Mouse (Mus musculus) erythroblast, embryonic 14.5 days (primary cell): ENCODE data around the gene Lrrc20. TPM values are rescaled to one million over a fixed set of nuclear protein-coding genes. Genes with fewer than 3 reads are reported as not detected.
A peak's percentile ranks its signal among the peaks of the same experiment; 100 is the strongest.
"Not testable (repeated sequence)": the region's sequence is repeated elsewhere in the genome, so short reads cannot be mapped to it uniquely, and the experiment has no call there.

Experiments
- H3K27me3 ChIP-seq: 2 replicates; pipeline ENCODE4 v1.6.1; 2012; ENCODE audit warnings: inconsistent platforms; ENCODE audit not compliant: control insufficient read depth
- H3K36me3 ChIP-seq: 2 replicates; pipeline ENCODE4 v1.6.1; 2012; ENCODE audit warnings: mild to moderate bottlenecking, inconsistent platforms; ENCODE audit not compliant: control insufficient read depth
- H3K4me1 ChIP-seq: 2 replicates; pipeline ENCODE4 v1.6.1; 2012; ENCODE audit warnings: inconsistent platforms; ENCODE audit not compliant: control insufficient read depth
- H3K4me3 ChIP-seq: replicated peaks from 2 replicates; pipeline ENCODE3; 2012; ENCODE audit warnings: moderate library complexity, mild to moderate bottlenecking, inconsistent platforms
- H3K9me3 ChIP-seq: 2 replicates; pipeline ENCODE4 v1.6.1; 2012; ENCODE audit warnings: low read length, inconsistent platforms, mixed read lengths; ENCODE audit not compliant: control insufficient read depth
- GATA1 ChIP-seq: IDR thresholded peaks from 2 replicates; pipeline ENCODE4 v1.6.1; 2012; ENCODE audit warnings: low read length, inconsistent platforms, mixed read lengths
- TAL1 ChIP-seq: IDR thresholded peaks from 3 replicates; pipeline ENCODE4 v1.6.1; 2012; ENCODE audit warnings: low read length, inconsistent platforms, mixed read lengths
- polyA plus RNA-seq: library from polyadenylated mRNA; stranded (reverse); fragments of >175 nt; gene quantifications from 2 replicates; pipeline ENCODE4 v1.2.3, GENCODE M21; 2012

Lrrc20 gene
- polyA plus RNA-seq, 1 experiment: 2.4 TPM

GRCm38 (mm10) chr10:61447581-61448353, 27.8 kb upstream of the Lrrc20 start:
- Histone ChIP-seq H3K4me1 (peaks cover 78% of the 10 kb centered on the region), H3K4me3 (no peak overlapping the region), H3K9me3 (no peaks in the 10 kb centered on the region), H3K27me3 (no peaks in the 10 kb centered on the region), H3K36me3 (peaks cover 78% of the 10 kb centered on the region)
- no peak for TF ChIP-seq GATA1

GRCm38 (mm10) chr10:61448834-61449233, 26.8 kb upstream of the Lrrc20 start:
- H3K27me3 ChIP-seq: no peaks in the 10 kb centered on the region
- no peak for TF ChIP-seq TAL1
- peak overlapping the region; percentile 26 for H3K4me3 ChIP-seq
- H3K4me1 ChIP-seq: peaks cover 74% of the 10 kb centered on the region
- H3K36me3 ChIP-seq: peaks cover 67% of the 10 kb centered on the region
- H3K9me3 ChIP-seq: no peaks in the 10 kb centered on the region

- Histone ChIP-seq H3K9me3 (no peaks in the 10 kb centered on the region), H3K27me3 (no peaks in the 10 kb centered on the region), H3K36me3 (peaks cover 43% of the 10 kb centered on the region), H3K4me1 (peaks cover 62% of the 10 kb centered on the region), H3K4me3 (peak overlapping the region; percentile 100)
- TF ChIP-seq TAL1: no peak
- TF ChIP-seq GATA1: no peak
Measured at GRCm38 (mm10) chr10:61451463-61451930, 24.1 kb upstream of the Lrrc20 start.

GRCm38 (mm10) chr10:61451931-61452617, 23.5 kb upstream of the Lrrc20 start:
- Histone ChIP-seq H3K4me3 (peak overlapping the region; percentile 100), H3K4me1 (peaks cover 57% of the 10 kb centered on the region), H3K36me3 (peaks cover 38% of the 10 kb centered on the region), H3K27me3 (no peaks in the 10 kb centered on the region; the same call in 1 of the 2 replicates), H3K9me3 (no peaks in the 10 kb centered on the region)
- no peak for TF ChIP-seq TAL1
- no peak for TF ChIP-seq GATA1

GRCm38 (mm10) chr10:61452645-61453044, 23.0 kb upstream of the Lrrc20 start, which contains the start of gene Eif4ebp2:
Gene Eif4ebp2, minus strand, starts transcription at chr10:61452661.
- Histone ChIP-seq H3K9me3 (no peaks in the 10 kb centered on the region), H3K27me3 (no peaks in the 10 kb centered on the region; the same call in 1 of the 2 replicates), H3K4me1 (peaks cover 51% of the 10 kb centered on the region), H3K36me3 (peaks cover 32% of the 10 kb centered on the region), H3K4me3 (peak within 1 kb of the TSS; percentile 100)
- TF ChIP-seq TAL1: no peak

GRCm38 (mm10) chr10:61453171-61453570, 22.4 kb upstream of the Lrrc20 start:
- Histone ChIP-seq H3K4me3 (peak overlapping the region; percentile 100), H3K36me3 (peaks cover 27% of the 10 kb centered on the region), H3K4me1 (peaks cover 46% of the 10 kb centered on the region)
- not testable (repeated sequence) for H3K9me3 ChIP-seq, H3K27me3 ChIP-seq

GRCm38 (mm10) chr10:61457182-61457581, 18.4 kb upstream of the Lrrc20 start:
- Histone ChIP-seq H3K36me3 (no peaks in the 10 kb centered on the region), H3K4me3 (no peak overlapping the region), H3K4me1 (peaks cover 11% of the 10 kb centered on the region), H3K9me3 (no peaks in the 10 kb centered on the region), H3K27me3 (no peaks in the 10 kb centered on the region; the same call in 1 of the 2 replicates)
- TF ChIP-seq TAL1 (no peak), GATA1 (no peak)

GRCm38 (mm10) chr10:61465009-61465408, 10.6 kb upstream of the Lrrc20 start:
- TF ChIP-seq GATA1: no peak
- no peak for TF ChIP-seq TAL1
- Histone ChIP-seq H3K9me3 (peaks cover 4% of the 10 kb centered on the region), H3K27me3 (peaks cover 13% of the 10 kb centered on the region), H3K4me3 (no peak overlapping the region), H3K36me3 (no peaks in the 10 kb centered on the region), H3K4me1 (peaks cover 39% of the 10 kb centered on the region)

- TF ChIP-seq TAL1 (no peak), GATA1 (no peak)
- Histone ChIP-seq H3K36me3 (no peaks in the 10 kb centered on the region), H3K9me3 (peaks cover 4% of the 10 kb centered on the region), H3K4me3 (peak overlapping the region; percentile 47), H3K27me3 (peaks cover 13% of the 10 kb centered on the region), H3K4me1 (peaks cover 36% of the 10 kb centered on the region)
Measured at GRCm38 (mm10) chr10:61466242-61466641, 9.4 kb upstream of the Lrrc20 start.
